Mouse (Mus musculus) heart, postnatal 14 days (tissue): ENCODE data around the gene Ckm. TPM values are rescaled to one million over a fixed set of nuclear protein-coding genes. Genes with fewer than 3 reads are reported as not detected.
A peak's percentile ranks its signal among the peaks of the same experiment; 100 is the strongest.

Experiments
- DNase-seq, 2 experiments: peaks; one replicate each; pipeline ENCODE4 v3.0.0; 2021 to 2022
- intact Hi-C: fragments of 180-260 bp; cut with DNase I; formaldehyde crosslinking; loops from one replicate; pipeline ENCODE4 v1.15.1; 2025
- long read RNA-seq, 2 experiments: library from polyadenylated mRNA; stranded (forward); transcript quantifications; one replicate each; pipeline ENCODE4 v2.0.0; 2021
- total RNA-seq, 2 experiments: library from RNA; stranded (reverse); gene quantifications; 2 replicates each; pipeline ENCODE4 v1.2.3; 2021

The Ckm gene
- 1,000 to 10,000 TPM; 3,946 to 4,137 TPM for total RNA-seq
- long read RNA-seq, experiment 1, transcript Ckm-203 (8 exons, 2,742 nt), result major isoform, 12,313 of 12,685 reads
- long read RNA-seq, experiment 1, partial matches to known transcripts, result 324 of 12,685 reads
- long read RNA-seq, experiment 1, other reads (novel, unspliced or antisense), result 46 of 12,685 reads
- long read RNA-seq, experiment 2, transcript Ckm-203 (8 exons, 2,742 nt), result major isoform, 8,807 of 9,132 reads
- long read RNA-seq, experiment 2, partial matches to known transcripts, result 289 of 9,132 reads
- long read RNA-seq, experiment 2, other reads (novel, unspliced or antisense), result 34 of 9,132 reads

GRCm38 (mm10) chr7:19404476-19404875 is at the start of gene Ckm:
Gene Ckm, plus strand, starts transcription at chr7:19404776.
- DNase-seq, result no peak
- intact Hi-C loops, result loop anchor here (2.0 to 10.0 kb wide), 2 partner anchors 214 to 300 kb away; no protein-coding TSS in a partner anchor

GRCm38 (mm10) chr7:19354991-19355390 is 49.6 kb upstream of the Ckm start:
- intact Hi-C loops, result no loop called here
- no peak for DNase-seq

- DNase-seq, result no peak
- intact Hi-C loops, result no loop called here
Measured at GRCm38 (mm10) chr7:19356311-19356710, 48.3 kb upstream of the Ckm start.

GRCm38 (mm10) chr7:19357381-19358375 is 46.9 kb upstream of the Ckm start:
- intact Hi-C loops, result no loop called here
- DNase-seq, result no peak

DNA sequence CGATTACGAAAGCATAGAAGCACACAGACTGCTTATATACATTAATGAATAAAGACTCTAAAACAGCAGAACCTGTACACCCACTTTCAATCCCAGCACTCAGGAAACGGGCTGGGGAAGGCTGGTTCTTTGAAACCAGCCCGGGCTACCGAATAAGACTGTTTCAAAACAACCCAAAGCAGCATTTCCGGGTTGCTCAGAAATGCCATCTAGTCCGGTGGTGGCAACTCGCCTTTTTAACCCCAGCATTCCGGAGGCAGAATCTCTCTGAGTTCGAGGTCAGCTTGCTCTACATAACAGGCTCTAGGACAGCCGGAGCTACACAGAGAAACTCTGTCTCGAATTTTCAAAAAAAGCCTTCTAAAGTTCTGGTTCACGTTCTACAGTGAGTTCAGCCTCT is 45.9 kb upstream of the Ckm start:
- intact Hi-C loops, result no loop called here

DNA sequence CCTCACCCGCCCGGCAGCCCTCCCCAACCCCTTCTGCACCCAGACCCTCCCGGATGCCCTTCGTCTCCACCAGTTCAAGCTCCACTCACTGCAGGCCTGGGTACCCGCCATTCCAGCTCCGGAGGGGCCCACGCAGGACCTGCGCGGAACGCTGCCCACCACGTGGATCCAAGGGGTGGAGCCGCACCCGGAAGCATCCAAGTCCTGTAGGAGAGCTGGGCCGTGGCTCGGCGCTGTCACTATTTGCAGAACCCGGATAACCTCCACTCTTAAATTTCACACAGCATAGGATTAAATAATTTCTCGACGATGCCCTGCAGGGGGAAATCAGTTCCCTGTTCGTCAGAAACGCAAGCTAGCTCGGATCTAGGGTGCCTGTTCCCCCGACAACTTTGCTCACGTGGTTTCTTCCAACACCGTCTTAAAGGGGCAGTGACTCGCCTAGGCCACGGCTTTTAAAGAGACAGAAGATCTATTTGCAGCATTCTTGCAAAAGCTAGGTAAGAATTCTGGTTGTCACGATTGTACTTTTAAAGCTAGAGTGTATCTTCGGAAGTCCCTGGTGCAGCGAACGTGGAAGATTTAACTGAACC is 45.2 kb upstream of the Ckm start, which contains the start of the genes Cd3eap and Ppp1r13l:
TSS of gene Cd3eap (minus strand) at position 185 of the 593 bp plus-strand sequence.
TSS of gene Ppp1r13l (plus strand) at position 451 of the 593 bp plus-strand sequence.
- intact Hi-C loops, result no loop called here
- peak; percentile 86 to 90 for DNase-seq

More for the DNA sequence above, 45.9 kb upstream of the Ckm start:
- DNase-seq, result no peak

GRCm38 (mm10) chr7:19359892-19360641 is 44.5 kb upstream of the Ckm start:
- intact Hi-C loops, result loop anchor here (5.0 kb wide), 1 partner anchor 63 kb away; no protein-coding TSS in a partner anchor
- DNase-seq, result peak; percentile 68 to 75

- intact Hi-C loops, result loop anchor here (5.0 kb wide), 1 partner anchor 64 kb away; no protein-coding TSS in a partner anchor
- DNase-seq, result peak; percentile 89 to 91
Measured at GRCm38 (mm10) chr7:19360944-19361343, 43.6 kb upstream of the Ckm start.

- intact Hi-C loops, result loop anchor here (5.0 kb wide), 1 partner anchor 64 kb away; no protein-coding TSS in a partner anchor
- DNase-seq, result peak; percentile 87 to 88
Measured at GRCm38 (mm10) chr7:19361720-19362119, 42.9 kb upstream of the Ckm start.

- peak; percentile 25 to 27 for DNase-seq
- intact Hi-C loops, result loop anchor here (5.0 kb wide), 1 partner anchor 65 kb away; no protein-coding TSS in a partner anchor
Measured at GRCm38 (mm10) chr7:19362276-19362675, 42.3 kb upstream of the Ckm start.

DNA sequence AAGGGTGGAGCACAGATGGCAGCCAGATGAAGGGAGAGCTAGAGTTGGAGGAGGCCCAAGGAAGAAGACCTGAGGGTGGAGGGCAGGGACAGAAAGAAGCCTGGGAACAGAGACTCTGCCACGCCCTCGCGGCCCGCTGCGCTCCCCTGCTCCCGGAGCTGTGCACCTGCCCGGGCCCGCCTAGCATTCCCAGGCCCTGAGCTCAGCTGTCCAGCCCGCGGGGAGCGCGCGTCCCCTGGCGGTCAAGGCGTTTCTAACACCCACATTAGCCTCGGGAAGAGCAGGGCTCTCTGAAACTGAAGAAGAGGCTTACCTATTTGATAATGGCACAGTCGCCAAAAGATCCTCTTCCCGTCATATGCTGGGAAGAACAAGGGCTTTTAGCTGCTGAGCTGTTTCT is 40.7 kb upstream of the Ckm start:
- intact Hi-C loops, result loop anchor here (5.0 kb wide), 1 partner anchor 67 kb away; no protein-coding TSS in a partner anchor
- DNase-seq, result peak; percentile 85 to 86

GRCm38 (mm10) chr7:19365376-19365775 is 39.2 kb upstream of the Ckm start:
- intact Hi-C loops, result no loop called here
- no peak for DNase-seq

- intact Hi-C loops, result no loop called here
- DNase-seq, result peak; percentile 47 to 63
Measured at GRCm38 (mm10) chr7:19368380-19368779, 36.2 kb upstream of the Ckm start.

DNA sequence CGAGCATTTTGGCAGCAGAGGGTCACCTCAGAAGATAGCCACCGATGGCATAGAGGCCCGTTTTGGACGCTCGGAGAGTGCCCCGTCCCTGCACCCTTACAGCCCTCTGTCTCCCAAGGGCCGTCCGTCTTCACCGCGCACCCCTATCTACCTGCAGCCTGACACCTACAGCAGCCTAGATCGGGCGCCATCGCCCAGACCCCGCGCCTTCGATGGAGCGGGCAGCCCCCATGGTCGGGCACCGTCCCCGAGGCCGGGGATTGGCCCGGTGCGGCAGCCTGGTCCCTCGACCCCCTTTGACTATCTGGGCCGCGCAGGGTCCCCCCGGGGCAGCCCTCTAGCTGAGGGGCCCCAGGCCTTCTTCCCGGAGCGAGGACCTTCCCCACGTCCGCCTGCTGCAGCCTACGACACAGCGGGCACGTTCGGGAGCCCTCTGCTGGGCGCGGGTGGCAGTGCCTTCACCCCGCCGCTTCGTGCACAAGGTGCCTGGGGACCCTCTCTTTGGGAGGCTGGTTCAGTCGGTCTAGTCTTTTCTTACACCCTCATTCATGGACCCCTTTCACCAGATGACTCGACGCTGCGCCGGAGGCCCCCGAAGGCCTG is 34.7 kb upstream of the Ckm start:
- intact Hi-C loops, result no loop called here
- peak; percentile 69 to 76 for DNase-seq

GRCm38 (mm10) chr7:19373367-19373766 is 31.2 kb upstream of the Ckm start:
- intact Hi-C loops, result no loop called here

GRCm38 (mm10) chr7:19375368-19375767 is 29.2 kb upstream of the Ckm start:
- DNase-seq, result no peak
- intact Hi-C loops, result no loop called here

More at GRCm38 (mm10) chr7:19373367-19373766, 31.2 kb upstream of the Ckm start:
- DNase-seq, result no peak

GRCm38 (mm10) chr7:19376019-19376418 is 28.6 kb upstream of the Ckm start:
- DNase-seq, result no peak
- intact Hi-C loops, result no loop called here

GRCm38 (mm10) chr7:19378049-19378448 is 26.5 kb upstream of the Ckm start:
- intact Hi-C loops, result no loop called here
- DNase-seq, result no peak
